Mouse (Mus musculus) stomach, postnatal 0 days (tissue): ENCODE measurements around the gene Pcbd1.

Source experiments
- CTCF ChIP-seq: IDR thresholded peaks from 2 replicates; pipeline ENCODE4 v1.5.1; 2016; ENCODE audit warnings: antibody characterized with exemption, low read depth, mild to moderate bottlenecking, moderate library complexity
- EP300 ChIP-seq: optimal IDR thresholded peaks from 2 replicates; pipeline ENCODE3; 2016; ENCODE audit warnings: antibody characterized with exemption

- TF ChIP-seq CTCF (no peak), EP300 (no peak)
These were observed 44.0 kb upstream of the Pcbd1 start for GRCm38 (mm10) chr10:61045081-61045480.
